Mouse (Mus musculus): ENCODE results near the gene 9230102O04Rik. TPM values are rescaled to one million over a fixed set of nuclear protein-coding genes. Genes with fewer than 3 reads are reported as not detected.

9230102O04Rik gene
- polyA plus RNA-seq, 1 experiment from 2014 or later: not detected

- H3K9ac ChIP-seq (ENCODE audit: low read length): no peak overlapping the region
- H3K36me3 ChIP-seq (ENCODE audit: control insufficient read depth, insufficient read depth): no peaks in the 10 kb centered on the region
- WGBS: 50% methylated on average over 12 of the region's 12 CpGs
- H3K27me3 ChIP-seq (ENCODE audit: control insufficient read depth, insufficient read depth, low read length): peaks cover 2% of the 10 kb centered on the region; the same call in 1 of the 2 replicates
- no peak overlapping the region for H3K4me2 ChIP-seq (ENCODE audit: low read depth, low read length)
- H3K9me3 ChIP-seq (replicated peaks; ENCODE audit: control insufficient read depth, low read length): no peaks in the 10 kb centered on the region
- no peak overlapping the region for H3K4me3 ChIP-seq (ENCODE audit: low read length)
- no peak for ATAC-seq (replicated peaks; ENCODE audit: extremely low read depth, insufficient read depth, low FRiP score)
- no peak overlapping the region for H3K27ac ChIP-seq (ENCODE audit: low read length)
- H3K4me1 ChIP-seq (ENCODE audit: control insufficient read depth, insufficient read depth, low read length): no peaks in the 10 kb centered on the region
Measured at GRCm38 (mm10) chr2:9867092-9867825, 22.1 kb downstream of the 9230102O04Rik start.

- no peak for ATAC-seq (replicated peaks; ENCODE audit: extremely low read depth, insufficient read depth, low FRiP score)
- H3K9me3 ChIP-seq (replicated peaks; ENCODE audit: control insufficient read depth, low read length): no peaks in the 10 kb centered on the region
- no peaks in the 10 kb centered on the region for H3K36me3 ChIP-seq (ENCODE audit: control insufficient read depth, insufficient read depth)
- H3K4me2 ChIP-seq (ENCODE audit: low read depth, low read length): no peak overlapping the region
- 67% methylated on average over 5 of the region's 5 CpGs for WGBS
- H3K27me3 ChIP-seq (ENCODE audit: control insufficient read depth, insufficient read depth, low read length): no peaks in the 10 kb centered on the region
- no peaks in the 10 kb centered on the region for H3K4me1 ChIP-seq (ENCODE audit: control insufficient read depth, insufficient read depth, low read length)
- no peak overlapping the region for H3K9ac ChIP-seq (ENCODE audit: low read length)
- no peak overlapping the region for H3K4me3 ChIP-seq (ENCODE audit: low read length)
- H3K27ac ChIP-seq (ENCODE audit: low read length): no peak overlapping the region
Measured at GRCm38 (mm10) chr2:9860698-9861097, 28.6 kb downstream of the 9230102O04Rik start.

- 47% methylated on average over 4 of the region's 4 CpGs for WGBS
- Histone ChIP-seq H3K27ac (ENCODE audit: low read length) (no peak overlapping the region), H3K9me3 (replicated peaks; ENCODE audit: control insufficient read depth, low read length) (no peaks in the 10 kb centered on the region), H3K27me3 (ENCODE audit: control insufficient read depth, insufficient read depth, low read length) (no peaks in the 10 kb centered on the region), H3K4me3 (ENCODE audit: low read length) (no peak overlapping the region), H3K36me3 (ENCODE audit: control insufficient read depth, insufficient read depth) (no peaks in the 10 kb centered on the region), H3K4me2 (ENCODE audit: low read depth, low read length) (no peak overlapping the region), H3K9ac (ENCODE audit: low read length) (no peak overlapping the region), H3K4me1 (ENCODE audit: control insufficient read depth, insufficient read depth, low read length) (no peaks in the 10 kb centered on the region)
- no peak for ATAC-seq (replicated peaks; ENCODE audit: extremely low read depth, insufficient read depth, low FRiP score)
Measured at GRCm38 (mm10) chr2:9855861-9856260, 33.5 kb downstream of the 9230102O04Rik start.

DNA sequence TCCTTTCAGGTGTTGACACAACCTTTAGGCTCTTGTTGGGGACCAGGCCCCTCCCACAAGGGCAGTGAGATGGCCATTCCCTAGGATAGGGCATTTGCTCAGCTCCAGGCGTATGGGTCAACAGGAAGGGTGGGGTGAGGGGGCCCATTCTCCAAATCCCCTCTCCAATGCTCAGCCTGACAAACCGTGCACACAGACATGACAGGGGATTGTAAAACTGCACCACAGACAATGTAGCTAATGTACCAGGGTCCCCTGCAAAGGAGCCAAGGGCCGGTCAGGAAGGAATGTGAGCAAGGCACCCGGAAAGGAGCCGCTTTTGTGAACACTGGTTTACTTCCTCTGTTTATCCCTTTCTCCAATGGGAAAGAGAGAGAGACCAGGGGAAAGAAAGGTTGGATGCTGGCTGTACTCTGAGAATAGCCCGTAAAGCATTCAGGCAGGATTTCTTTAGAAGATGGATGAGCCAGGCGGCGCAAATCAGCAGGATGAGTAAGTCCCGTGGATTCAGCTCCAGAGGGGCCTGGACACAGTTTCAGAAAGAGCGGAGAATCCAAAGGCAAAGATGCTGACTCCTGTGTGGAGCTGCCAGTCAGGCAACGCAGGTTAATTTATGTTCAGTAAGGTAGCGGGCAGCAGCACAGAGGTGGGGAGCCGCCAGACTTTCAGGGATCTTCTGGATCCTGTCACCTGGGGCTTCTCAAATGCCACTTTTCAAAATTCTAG, 36.3 kb downstream of the 9230102O04Rik start:
- Histone ChIP-seq H3K4me1 (ENCODE audit: control insufficient read depth, insufficient read depth, low read length) (no peaks in the 10 kb centered on the region), H3K4me3 (ENCODE audit: low read length) (no peak overlapping the region), H3K9me3 (replicated peaks; ENCODE audit: control insufficient read depth, low read length) (no peaks in the 10 kb centered on the region), H3K9ac (ENCODE audit: low read length) (no peak overlapping the region), H3K4me2 (ENCODE audit: low read depth, low read length) (no peak overlapping the region), H3K27ac (ENCODE audit: low read length) (no peak overlapping the region), H3K27me3 (ENCODE audit: control insufficient read depth, insufficient read depth, low read length) (no peaks in the 10 kb centered on the region), H3K36me3 (ENCODE audit: control insufficient read depth, insufficient read depth) (no peaks in the 10 kb centered on the region)
- 59% methylated on average over 13 of the region's 13 CpGs for WGBS
- no peak for ATAC-seq (replicated peaks; ENCODE audit: extremely low read depth, insufficient read depth, low FRiP score)

- no peaks in the 10 kb centered on the region for H3K36me3 ChIP-seq (ENCODE audit: control insufficient read depth, insufficient read depth)
- WGBS: 43% methylated on average over 7 of the region's 7 CpGs
- no peak overlapping the region for H3K4me3 ChIP-seq (ENCODE audit: low read length)
- no peak overlapping the region for H3K9ac ChIP-seq (ENCODE audit: low read length)
- no peaks in the 10 kb centered on the region for H3K27me3 ChIP-seq (ENCODE audit: control insufficient read depth, insufficient read depth, low read length)
- H3K27ac ChIP-seq (ENCODE audit: low read length): no peak overlapping the region
- no peaks in the 10 kb centered on the region for H3K9me3 ChIP-seq (replicated peaks; ENCODE audit: control insufficient read depth, low read length)
- H3K4me1 ChIP-seq (ENCODE audit: control insufficient read depth, insufficient read depth, low read length): no peaks in the 10 kb centered on the region; the same call in 1 of the 2 replicates
- H3K4me2 ChIP-seq (ENCODE audit: low read depth, low read length): no peak overlapping the region
- ATAC-seq (replicated peaks; ENCODE audit: extremely low read depth, insufficient read depth, low FRiP score): no peak
Measured at GRCm38 (mm10) chr2:9835195-9835594, 54.1 kb downstream of the 9230102O04Rik start.

- no peak overlapping the region for H3K27ac ChIP-seq (ENCODE audit: low read length)
- ATAC-seq (replicated peaks; ENCODE audit: extremely low read depth, insufficient read depth, low FRiP score): no peak
- no peaks in the 10 kb centered on the region; the same call in 1 of the 2 replicates for H3K4me1 ChIP-seq (ENCODE audit: control insufficient read depth, insufficient read depth, low read length)
- no peaks in the 10 kb centered on the region for H3K27me3 ChIP-seq (ENCODE audit: control insufficient read depth, insufficient read depth, low read length)
- no peaks in the 10 kb centered on the region for H3K9me3 ChIP-seq (replicated peaks; ENCODE audit: control insufficient read depth, low read length)
- no peak overlapping the region for H3K4me3 ChIP-seq (ENCODE audit: low read length)
- WGBS: 62% methylated on average over 7 of the region's 7 CpGs
- no peak overlapping the region for H3K4me2 ChIP-seq (ENCODE audit: low read depth, low read length)
- H3K36me3 ChIP-seq (ENCODE audit: control insufficient read depth, insufficient read depth): no peaks in the 10 kb centered on the region
- H3K9ac ChIP-seq (ENCODE audit: low read length): no peak overlapping the region
Measured at GRCm38 (mm10) chr2:9833712-9834111, 55.6 kb downstream of the 9230102O04Rik start.

Other genes with a start within 250 kb of the 9230102O04Rik start
- not detected in 2 replicates for gene 4930412O13Rik, start 8.3 kb downstream of the 9230102O04Rik start, polyA plus RNA-seq (2015; fragmentation: Nextera tagmentation; extraction: Ambion mirVana)
- gene Gata3, start 494 bp upstream of the 9230102O04Rik start, polyA plus RNA-seq (2015; fragmentation: Nextera tagmentation; extraction: Ambion mirVana): 5.4 and 11.9 TPM in 2 replicates
- gene Taf3, start 159.1 kb upstream of the 9230102O04Rik start, polyA plus RNA-seq (2015; fragmentation: Nextera tagmentation; extraction: Ambion mirVana): 7.5 and 8.3 TPM in 2 replicates
- gene Atp5c1, start 191.0 kb upstream of the 9230102O04Rik start, polyA plus RNA-seq (2015; fragmentation: Nextera tagmentation; extraction: Ambion mirVana): 1,497 and 1,501 TPM in 2 replicates
- 21.3 and 22.5 TPM in 2 replicates for gene Kin, start 191.1 kb upstream of the 9230102O04Rik start, polyA plus RNA-seq (2015; fragmentation: Nextera tagmentation; extraction: Ambion mirVana)
- 0.58 and 0.62 TPM in 2 replicates for gene Itih2, start 241.9 kb upstream of the 9230102O04Rik start, polyA plus RNA-seq (2015; fragmentation: Nextera tagmentation; extraction: Ambion mirVana)